ENCODE assay signal across 8 mouse cellular contexts in genomic region chr11:98265039-98265438, GRCm38 (mm10).
DNase-seq lines count a peak whose midpoint lies in the region; ATAC-seq lines count a peak whose summit lies in the region.

No protein-coding gene starts in this region.

- no peak overlapping the region for H3K4me2 ChIP-seq in hindbrain, embryonic 12.5 days (replicated peaks)
- H3K4me2 ChIP-seq in forebrain, embryonic 12.5 days = no peak overlapping the region

- no peak overlapping the region for H3K4me3 ChIP-seq in hindbrain, embryonic 10.5 days
- H3K4me3 ChIP-seq in hindbrain, embryonic 12.5 days = no peak overlapping the region
- no peak overlapping the region for H3K4me3 ChIP-seq in forebrain, embryonic 12.5 days (replicated peaks)

- H3K4me1 ChIP-seq in hindbrain, embryonic 10.5 days (replicated peaks) = no peaks in the 10 kb centered on the region
- peaks cover 8% of the 10 kb centered on the region; the same call in 1 of the 2 replicates for H3K4me1 ChIP-seq in hindbrain, embryonic 12.5 days
- no peaks in the 10 kb centered on the region; the same call in 1 of the 2 replicates for H3K4me1 ChIP-seq in forebrain, embryonic 12.5 days

- no peak overlapping the region for H3K27ac ChIP-seq in hindbrain, embryonic 10.5 days
- no peak overlapping the region for H3K27ac ChIP-seq in hindbrain, embryonic 12.5 days
- peak overlapping the region; percentile 65; the same call in 1 of the 2 replicates for H3K27ac ChIP-seq in forebrain, embryonic 12.5 days

- WGBS in hindbrain, embryonic 10.5 days = 1% methylated on average over 2 of the region's 2 CpGs
- 8% methylated on average over 2 of the region's 2 CpGs for WGBS in hindbrain, embryonic 12.5 days
- WGBS in forebrain, embryonic 12.5 days = 4% methylated on average over 2 of the region's 2 CpGs

- H3K9ac ChIP-seq in hindbrain, embryonic 12.5 days = no peak overlapping the region
- no peak overlapping the region for H3K9ac ChIP-seq in forebrain, embryonic 12.5 days

- ATAC-seq in hindbrain, embryonic 12.5 days (ENCODE audit: low FRiP score) = no peak
- ATAC-seq in forebrain, embryonic 12.5 days (ENCODE audit: low FRiP score) = no peak
- peak; percentile 55 for ATAC-seq in megakaryocyte-erythroid progenitor cell, adult 5-6 weeks (replicated peaks; ENCODE audit: low FRiP score, low TSS enrichment, poor library complexity, severe bottlenecking)

- peak; percentile 85 for DNase-seq in hindbrain, embryonic 10.5 days (ENCODE audit: low spot score)
- peak; percentile 65 for DNase-seq in c-Kit-positive CD71-positive TER-119-negative erythroid progenitor cells, embryonic 14.5 days (ENCODE audit: low read depth)
- DNase-seq in heart, postnatal 10 days = peak; percentile 81 to 91
- DNase-seq in layer of hippocampus, postnatal 14 days (ENCODE audit: low spot score in 2 of 2) = peak; percentile 87 to 92
- peak; percentile 54 to 76 for DNase-seq in spleen, postnatal 14 days (ENCODE audit: low spot score in 2 of 2)

- intact Hi-C loops in heart, postnatal 10 days (cut with DNase I) = loop anchor here (2.0 to 5.0 kb wide), 2 partner anchors 78 to 192 kb away; no protein-coding TSS in a partner anchor

- H3K9me3 ChIP-seq in hindbrain, embryonic 10.5 days = no peaks in the 10 kb centered on the region
- H3K9me3 ChIP-seq in hindbrain, embryonic 12.5 days (replicated peaks) = no peaks in the 10 kb centered on the region
- no peaks in the 10 kb centered on the region for H3K9me3 ChIP-seq in forebrain, embryonic 12.5 days

- H3K36me3 ChIP-seq in hindbrain, embryonic 10.5 days = peaks cover 59% of the 10 kb centered on the region
- H3K36me3 ChIP-seq in hindbrain, embryonic 12.5 days = peaks cover 46% of the 10 kb centered on the region
- H3K36me3 ChIP-seq in forebrain, embryonic 12.5 days (replicated peaks) = peaks cover 26% of the 10 kb centered on the region

- no peaks in the 10 kb centered on the region for H3K27me3 ChIP-seq in hindbrain, embryonic 10.5 days (ENCODE audit: insufficient read depth, poor library complexity, severe bottlenecking)
- H3K27me3 ChIP-seq in hindbrain, embryonic 12.5 days = no peaks in the 10 kb centered on the region
- no peaks in the 10 kb centered on the region for H3K27me3 ChIP-seq in forebrain, embryonic 12.5 days
